Mouse (Mus musculus) ES-E14 (cell line): ENCODE results near the gene Znhit3.

Source experiments
- MAFK ChIP-seq: IDR thresholded peaks from 2 replicates; pipeline ENCODE4 v1.6.1; 2014; ENCODE audit warnings: mild to moderate bottlenecking, low read depth, low read length, inconsistent platforms; ENCODE audit not compliant: insufficient read depth
- ZC3H11A ChIP-seq: IDR thresholded peaks from 2 replicates; pipeline ENCODE4 v1.6.1; 2012; ENCODE audit warnings: low read depth, mild to moderate bottlenecking, inconsistent platforms, low read length, borderline replicate concordance
- ZNF384 ChIP-seq: IDR thresholded peaks from 2 replicates; pipeline ENCODE4 v1.6.1; 2012; ENCODE audit warnings: low read depth, low read length, inconsistent platforms

GRCm38 (mm10) chr11:84919951-84920350, 3.8 kb upstream of the Znhit3 start:
- TF ChIP-seq ZNF384 (no peak), MAFK (no peak), ZC3H11A (no peak)
